Mouse (Mus musculus): ENCODE results near the gene Pla1a.

DNA sequence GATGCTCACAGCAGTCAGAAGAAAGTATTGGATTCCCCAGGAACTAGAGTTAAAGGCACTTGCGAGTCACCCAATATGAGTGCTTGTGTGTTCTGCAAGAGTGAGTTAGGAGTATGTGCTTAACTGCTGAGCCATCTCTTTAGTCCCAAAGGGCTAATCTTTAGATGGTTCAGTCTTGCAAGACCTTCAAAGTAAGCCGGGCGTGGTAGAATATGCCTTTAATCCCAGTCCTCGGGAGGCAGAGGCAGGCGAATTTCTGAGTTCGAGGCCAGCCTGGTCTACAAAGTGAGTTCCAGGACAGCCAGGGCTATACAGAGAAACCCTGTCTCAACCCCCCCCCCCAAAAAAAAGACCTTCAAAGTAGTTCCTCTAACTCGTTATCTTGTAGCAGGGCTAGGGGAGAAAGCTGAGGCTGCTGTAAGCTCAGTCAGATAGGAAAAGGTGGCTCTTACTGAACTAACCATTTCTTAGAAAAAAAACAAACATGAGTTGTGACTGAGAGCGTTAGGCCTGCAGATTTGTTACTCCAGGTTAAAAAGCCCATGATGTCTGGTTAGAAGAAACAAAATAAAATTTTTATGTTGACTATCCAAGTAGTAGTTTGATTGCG is 41.8 kb upstream of the Pla1a start:
- TF ChIP-seq POLR2A (IDR thresholded peaks at IDR 0.05; ENCODE audit: borderline replicate concordance, low read depth, low read length), result no peak
- no peak for TF ChIP-seq CTCF (IDR thresholded peaks at IDR 0.05; ENCODE audit: low read depth, low read length)

All from bone marrow macrophage, adult 2 months (primary cell).